Mouse (Mus musculus) myocyte (in vitro differentiated cells): ENCODE results near the gene Slc29a1.

ENCODE experiments used
- CEBPB ChIP-seq: IDR thresholded peaks from 2 replicates; pipeline ENCODE4 v1.6.1; 2011; ENCODE audit warnings: mild to moderate bottlenecking, moderate library complexity; ENCODE audit not compliant: poor library complexity, insufficient read depth, severe bottlenecking
- E2F4 ChIP-seq: IDR thresholded peaks from one replicate; pipeline ENCODE4 v1.6.1; 2011; ENCODE audit warnings: mild to moderate bottlenecking, control low read depth, moderate library complexity; ENCODE audit not compliant: insufficient read depth
- MAX ChIP-seq: IDR thresholded peaks from one replicate; pipeline ENCODE4 v1.6.1; 2011; ENCODE audit warnings: low read depth, mild to moderate bottlenecking, control low read depth
- MYOD1 ChIP-seq, 3 experiments: IDR thresholded peaks; one replicate each; pipeline ENCODE4 v1.6.1; 2011; ENCODE audit warnings: control low read depth in 2 of 3, low read depth in 2 of 3, mild to moderate bottlenecking in 2 of 3, moderate library complexity in 1 of 3; ENCODE audit not compliant: insufficient read length in 2 of 3, control insufficient read depth in 1 of 3
- MYOG ChIP-seq, 3 experiments: IDR thresholded peaks; one replicate each; pipeline ENCODE4 v1.6.1; 2011; ENCODE audit warnings: control low read depth in 2 of 3, low read depth in 2 of 3, mild to moderate bottlenecking in 2 of 3; ENCODE audit not compliant: insufficient read length in 2 of 3, control insufficient read depth in 1 of 3, insufficient read depth in 1 of 3
- POLR2A ChIP-seq: IDR thresholded peaks from one replicate; pipeline ENCODE4 v1.6.1; 2011; ENCODE audit warnings: low read depth, mild to moderate bottlenecking, control low read depth, moderate library complexity; ENCODE audit not compliant: insufficient read length
- POLR2AphosphoS2 ChIP-seq: IDR thresholded peaks from one replicate; pipeline ENCODE4 v1.6.1; 2011; ENCODE audit warnings: low read depth, control low read depth; ENCODE audit not compliant: insufficient read length
- REST ChIP-seq: IDR thresholded peaks from one replicate; pipeline ENCODE4 v1.6.1; 2011; ENCODE audit warnings: mild to moderate bottlenecking, control low read depth, moderate library complexity; ENCODE audit not compliant: insufficient read depth, insufficient read length
- SRF ChIP-seq: IDR thresholded peaks from one replicate; pipeline ENCODE4 v1.6.1; 2011; ENCODE audit warnings: low read depth; ENCODE audit not compliant: control insufficient read depth, insufficient read length
- TCF12 ChIP-seq: IDR thresholded peaks from one replicate; pipeline ENCODE4 v1.6.1; 2011; ENCODE audit warnings: mild to moderate bottlenecking, control low read depth; ENCODE audit not compliant: poor library complexity, insufficient read depth, severe bottlenecking
- TCF3 ChIP-seq: IDR thresholded peaks from one replicate; pipeline ENCODE4 v1.6.1; 2011; ENCODE audit warnings: low read depth, control low read depth; ENCODE audit not compliant: insufficient read length
- USF1 ChIP-seq: IDR thresholded peaks from one replicate; pipeline ENCODE4 v1.6.1; 2011; ENCODE audit warnings: low read depth, mild to moderate bottlenecking, control low read depth, moderate library complexity

- TF ChIP-seq REST (no peak), TCF3 (no peak), POLR2AphosphoS2 (no peak), TCF12 (no peak), USF1 (no peak), POLR2A (no peak), SRF (no peak), MYOG (IDR thresholded peaks at IDR 0.05; ENCODE audit: control insufficient read depth in 1 of 3, insufficient read depth in 1 of 3, insufficient read length in 2 of 3, low read depth in 2 of 3) (no peak), CEBPB (no peak), MAX (no peak), E2F4 (no peak), MYOD1 (IDR thresholded peaks at IDR 0.05; ENCODE audit: control insufficient read depth in 1 of 3, insufficient read length in 2 of 3, low read depth in 2 of 3) (no peak)
These were observed 32.5 kb upstream of the Slc29a1 start for GRCm38 (mm10) chr17:45631940-45632339.
